Mouse (Mus musculus): ENCODE data around the gene Cfl1. TPM values are rescaled to one million over a fixed set of nuclear protein-coding genes. Genes with fewer than 3 reads are reported as not detected.

Cfl1 gene
- 1,335 and 1,444 TPM in 2 replicates for polyA plus RNA-seq (2012; rRNA removed)

DNA sequence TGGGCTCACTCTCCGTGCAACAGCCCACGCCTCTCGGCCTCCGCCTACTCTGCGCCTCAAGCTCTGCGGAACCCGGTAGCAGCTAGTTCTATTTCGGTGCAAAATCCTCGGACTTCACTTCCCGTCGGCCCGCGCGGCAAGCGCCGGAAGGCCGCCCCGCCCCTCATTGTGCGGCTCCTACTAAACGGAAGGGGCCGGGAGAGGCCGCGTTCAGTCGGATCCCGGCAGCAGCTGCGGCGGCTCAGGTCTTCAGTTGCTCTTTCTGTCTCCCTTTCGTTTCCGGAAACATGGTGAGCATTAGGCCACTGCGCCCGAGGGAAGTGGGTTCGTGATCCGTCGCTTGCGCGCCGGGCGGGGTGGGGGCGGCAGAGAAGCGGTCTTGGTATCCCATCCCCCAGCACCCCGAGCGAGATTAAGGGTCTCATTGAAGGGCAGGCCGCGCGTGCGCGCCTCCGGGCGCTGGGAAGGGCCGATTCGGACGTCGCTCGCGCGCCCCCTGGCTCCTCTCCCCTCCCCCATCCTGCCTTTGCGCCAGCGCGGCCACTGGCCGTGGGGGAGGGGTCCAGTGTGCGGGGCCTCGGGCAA lies at the start of gene Cfl1:
Gene Cfl1 (plus strand): TSS at position 143 of the 585 bp plus-strand sequence.
- peak; percentile 92 to 97 for DNase-seq (ENCODE audit: extremely low spot score in 1 of 2, low spot score in 1 of 2)

DNA sequence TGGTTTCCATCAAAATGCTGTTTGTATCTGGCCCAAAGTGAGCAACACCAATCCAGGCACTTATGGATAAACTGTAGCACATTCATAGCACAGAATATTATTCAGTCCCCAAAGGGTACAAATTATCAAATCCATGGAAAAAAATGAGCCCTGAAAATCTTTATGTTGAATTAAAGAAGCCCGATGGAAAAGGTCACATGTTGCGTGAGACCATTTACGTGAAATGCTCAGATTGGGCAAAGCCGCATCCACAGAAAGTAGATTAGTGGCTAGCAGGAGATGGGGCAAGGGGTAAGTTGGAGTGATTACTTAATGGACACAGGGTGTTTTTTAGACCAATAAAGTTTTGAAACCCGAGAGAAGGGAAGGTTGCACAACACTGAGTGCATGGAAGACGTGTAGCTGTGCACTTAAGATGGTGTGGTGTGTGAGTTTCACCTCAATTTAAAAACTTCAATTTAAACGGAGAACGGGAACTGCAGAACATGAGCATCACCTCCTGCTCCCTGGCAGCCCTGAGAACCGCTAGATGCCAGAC lies 45.8 kb upstream of the Cfl1 start:
- no peak for DNase-seq (ENCODE audit: extremely low spot score in 1 of 2, low spot score in 1 of 2)

GRCm38 (mm10) chr19:5444954-5445353 lies 45.3 kb upstream of the Cfl1 start:
- no peak for DNase-seq (ENCODE audit: extremely low spot score in 1 of 2, low spot score in 1 of 2)

DNA sequence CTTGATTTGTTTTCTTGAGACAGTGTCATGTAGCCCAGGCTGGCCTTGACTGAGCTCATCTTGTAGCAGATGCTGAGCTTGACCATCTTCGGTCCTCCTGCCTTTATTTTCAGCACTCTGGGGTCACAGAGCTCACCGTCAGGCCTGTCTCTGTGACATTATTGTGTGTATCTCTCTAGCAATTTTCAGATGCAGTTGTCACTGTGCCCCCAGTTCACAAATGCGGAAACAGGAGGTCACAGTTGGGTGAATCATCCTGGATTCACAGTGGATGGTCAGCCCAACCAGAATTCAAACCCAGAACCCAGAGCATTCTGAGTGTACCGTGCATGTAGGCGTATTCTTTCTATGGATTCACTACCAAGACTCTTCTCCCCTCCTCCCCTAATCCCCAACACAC lies 44.5 kb upstream of the Cfl1 start:
- DNase-seq (ENCODE audit: extremely low spot score in 1 of 2, low spot score in 1 of 2) = no peak

DNA sequence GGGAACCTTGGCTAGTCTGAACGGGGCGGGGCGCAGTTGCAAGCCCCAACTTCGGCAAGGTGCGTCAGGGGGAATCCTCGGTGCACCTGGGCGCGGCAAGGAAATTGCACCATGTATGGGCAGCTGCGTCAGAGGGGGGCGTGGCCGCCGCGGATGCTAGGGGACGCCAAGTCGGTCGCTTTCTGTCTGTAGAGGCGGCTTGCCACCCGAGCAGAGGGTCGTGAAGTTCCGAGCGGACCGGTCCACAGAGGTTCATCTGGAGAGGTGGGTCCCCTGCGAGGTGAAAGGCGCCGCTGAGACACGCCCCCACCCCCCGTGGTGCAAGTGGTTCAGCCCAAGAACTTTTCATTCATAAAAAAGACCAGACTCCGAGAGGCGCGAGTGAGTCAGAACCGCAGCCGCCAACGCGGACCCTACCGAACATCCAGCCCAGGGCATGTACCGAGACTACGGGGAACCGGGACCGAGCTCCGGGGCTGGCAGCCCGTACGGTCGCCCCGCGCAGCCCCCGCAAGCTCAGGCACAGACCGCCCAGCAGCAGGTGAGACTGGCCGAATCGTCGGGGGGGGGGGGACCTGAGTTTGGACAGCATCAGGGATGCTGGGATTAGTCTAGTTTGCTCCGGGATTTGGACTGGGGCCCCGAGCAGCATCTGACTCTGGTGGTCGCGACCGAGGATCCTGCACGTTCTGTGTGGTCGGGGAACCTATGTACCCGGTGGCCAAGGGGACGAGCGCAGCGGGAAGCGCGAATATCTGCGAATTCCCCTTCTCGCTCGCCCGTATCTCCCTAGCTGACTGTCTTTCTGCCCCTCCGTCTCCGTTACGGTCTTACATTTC lies 42.5 kb upstream of the Cfl1 start, which contains the start of gene Fosl1:
Gene Fosl1 (plus strand): TSS at position 33 of the 839 bp plus-strand sequence.
- DNase-seq (ENCODE audit: extremely low spot score in 1 of 2, low spot score in 1 of 2) = peak in 1 of 2 experiments; percentile 78

GRCm38 (mm10) chr19:5448354-5449150 lies 41.7 kb upstream of the Cfl1 start:
- no peak for DNase-seq (ENCODE audit: extremely low spot score in 1 of 2, low spot score in 1 of 2)

DNA sequence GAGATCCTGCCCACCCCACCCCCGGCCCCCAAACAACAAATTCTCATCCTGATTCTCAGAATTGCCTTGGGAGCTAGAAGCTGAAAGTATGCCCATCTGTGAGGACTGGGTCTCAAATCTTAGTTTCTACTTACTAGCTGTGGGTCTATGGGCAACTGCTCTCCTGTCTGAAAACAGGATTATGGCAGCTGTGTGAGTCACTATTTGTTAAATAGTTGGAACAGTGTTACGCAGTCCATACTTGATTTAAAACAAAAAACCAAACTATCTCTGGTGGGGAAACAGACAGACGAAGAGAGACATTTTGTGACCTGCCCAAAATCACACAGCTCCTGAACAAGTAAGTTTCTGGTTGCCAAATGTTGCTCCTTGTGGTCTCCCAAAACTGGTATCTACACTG lies 40.6 kb upstream of the Cfl1 start:
- no peak for DNase-seq (ENCODE audit: extremely low spot score in 1 of 2, low spot score in 1 of 2)

DNA sequence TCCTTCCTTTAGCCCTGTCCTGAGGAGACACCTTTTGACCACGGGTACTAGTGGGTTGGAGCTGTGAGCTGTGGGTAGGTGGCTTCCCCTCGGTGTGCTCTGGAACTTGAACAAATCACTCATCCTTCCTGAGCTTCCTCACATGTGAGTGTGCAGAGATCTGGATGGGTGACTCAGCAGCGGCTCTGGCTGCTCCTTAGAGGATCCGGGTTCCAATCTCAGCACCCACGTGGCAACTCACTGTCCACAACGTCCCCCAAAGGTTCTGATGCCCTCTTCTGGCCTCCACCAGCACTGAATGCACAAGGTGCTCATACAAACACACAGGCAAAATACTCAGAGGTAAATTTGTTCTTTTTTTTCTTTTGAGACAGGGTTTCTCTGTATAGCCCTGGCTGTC lies 38.5 kb upstream of the Cfl1 start:
- DNase-seq (ENCODE audit: extremely low spot score in 1 of 2, low spot score in 1 of 2) = no peak

GRCm38 (mm10) chr19:5455037-5455436 lies 35.2 kb upstream of the Cfl1 start:
- DNase-seq (ENCODE audit: extremely low spot score in 1 of 2, low spot score in 1 of 2) = no peak

DNA sequence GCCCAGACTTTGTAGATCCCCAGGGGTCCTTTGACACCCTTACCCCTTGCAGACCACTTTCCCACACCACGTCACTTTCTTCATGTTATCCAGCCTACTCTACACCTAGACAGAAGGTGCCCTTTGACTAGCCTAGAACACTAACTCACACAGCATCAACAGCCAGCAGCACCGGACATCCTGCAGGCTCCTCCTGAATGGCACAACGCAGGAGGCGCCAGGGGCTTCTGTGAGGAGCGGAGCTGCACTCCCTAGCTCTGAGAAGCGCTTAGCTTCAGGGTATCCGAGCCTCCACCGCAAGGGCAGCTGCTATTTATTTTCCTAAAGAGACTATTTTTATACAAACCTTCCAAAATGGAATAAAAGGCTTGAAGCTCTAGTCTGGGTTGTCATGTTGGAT lies 34.7 kb upstream of the Cfl1 start:
- no peak for DNase-seq (ENCODE audit: extremely low spot score in 1 of 2, low spot score in 1 of 2)

DNA sequence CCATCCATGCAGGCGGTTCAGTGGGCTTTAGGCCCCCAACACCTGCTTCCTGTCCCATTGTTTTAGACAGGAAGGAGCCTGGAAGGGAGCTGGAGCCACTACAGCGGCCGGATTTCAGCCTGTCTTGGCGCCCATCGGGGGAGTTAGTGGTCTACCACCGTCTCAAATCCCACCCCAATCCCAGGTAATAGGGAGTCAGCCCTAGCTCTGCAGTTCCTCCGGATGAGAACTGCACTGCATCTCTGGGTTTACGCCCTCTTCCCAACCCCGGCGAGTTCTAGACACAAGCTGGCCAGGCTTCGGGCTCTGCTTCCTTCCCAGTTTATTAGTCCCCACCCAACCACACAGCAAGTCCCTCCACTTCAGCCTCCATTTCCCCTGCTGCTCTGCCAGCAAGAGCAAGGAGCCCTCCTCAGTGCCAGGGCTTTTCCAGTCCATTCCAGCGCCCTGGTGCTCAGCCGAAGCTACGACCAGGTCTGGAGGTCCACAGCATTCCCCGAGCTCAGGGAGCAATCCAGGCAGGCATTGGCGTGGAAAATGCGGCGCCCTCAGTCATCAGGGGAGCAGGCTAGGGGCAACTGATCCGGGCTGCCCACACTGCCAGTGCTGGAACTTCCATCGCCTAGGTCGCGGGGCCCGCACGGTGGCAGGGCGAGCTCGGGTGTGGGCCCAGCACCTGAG lies 33.9 kb upstream of the Cfl1 start:
- DNase-seq (ENCODE audit: extremely low spot score in 1 of 2, low spot score in 1 of 2) = no peak

- DNase-seq (ENCODE audit: extremely low spot score in 1 of 2, low spot score in 1 of 2) = peak; percentile 93 to 97
Observed at GRCm38 (mm10) chr19:5456922-5457745, 33.1 kb upstream of the Cfl1 start.

DNA sequence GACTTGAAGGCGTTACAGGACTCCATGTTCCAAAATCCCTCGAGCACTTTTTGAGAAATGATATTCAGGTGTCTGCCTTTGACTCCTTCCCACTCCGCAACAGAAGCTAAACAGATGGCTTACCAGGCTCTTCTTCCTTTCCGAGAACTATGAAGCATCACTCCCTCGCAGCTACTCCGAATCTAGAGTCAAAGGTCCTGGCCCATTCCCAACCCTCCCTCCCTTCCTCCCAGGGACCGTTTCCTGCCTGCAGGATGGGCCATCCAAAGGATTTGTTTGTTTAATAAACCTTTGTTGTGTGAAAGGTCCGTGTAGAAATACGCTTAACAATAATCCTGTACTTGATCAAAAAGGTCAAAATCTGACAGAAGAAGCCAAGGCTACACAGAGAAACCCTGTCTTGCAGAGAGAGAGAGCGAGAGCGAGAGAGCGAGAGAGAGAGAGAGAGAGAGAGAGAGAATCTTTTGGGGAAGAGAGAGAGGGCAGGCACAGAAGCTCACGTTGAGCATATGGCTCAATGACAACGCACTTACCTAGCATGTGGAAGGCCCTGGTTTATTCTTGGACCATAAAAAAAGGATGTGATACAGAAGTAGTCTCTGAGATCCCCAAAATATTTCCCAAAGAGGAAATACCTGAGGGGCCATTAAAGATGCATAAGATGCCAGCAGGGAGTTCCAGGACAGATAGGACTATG lies 32.4 kb upstream of the Cfl1 start, which contains the start of gene Ccdc85b:
Gene Ccdc85b (minus strand): TSS at position 149 of the 697 bp plus-strand sequence.
- DNase-seq (ENCODE audit: extremely low spot score in 1 of 2, low spot score in 1 of 2) = no peak

- peak in 1 of 2 experiments; percentile 69 for DNase-seq (ENCODE audit: extremely low spot score in 1 of 2, low spot score in 1 of 2)
Observed at GRCm38 (mm10) chr19:5459019-5459418, 31.2 kb upstream of the Cfl1 start.

GRCm38 (mm10) chr19:5459896-5460295 lies 30.4 kb upstream of the Cfl1 start:
- peak in 1 of 2 experiments; percentile 49 for DNase-seq (ENCODE audit: extremely low spot score in 1 of 2, low spot score in 1 of 2)

DNA sequence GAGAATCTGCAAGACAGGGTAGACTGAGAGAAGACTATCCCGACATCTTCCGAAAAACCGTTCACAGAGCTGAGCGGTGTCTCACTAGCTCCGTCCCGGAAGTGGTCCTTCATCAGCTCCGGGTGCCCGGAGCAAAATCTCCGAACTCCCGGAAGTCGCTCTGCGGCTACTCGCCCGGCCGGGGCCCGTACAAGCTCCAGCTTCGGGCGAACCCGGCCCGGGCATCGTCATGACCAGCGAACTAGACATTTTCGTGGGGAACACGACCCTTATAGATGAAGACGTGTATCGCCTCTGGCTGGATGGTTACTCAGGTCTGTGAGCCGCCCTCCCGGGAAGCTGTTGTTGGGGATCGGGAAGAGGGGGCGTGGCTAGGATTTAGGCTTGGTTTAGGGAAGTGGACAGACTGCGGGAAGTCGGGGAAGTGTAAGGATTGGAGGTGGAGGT lies 29.8 kb upstream of the Cfl1 start, which contains the start of gene Fibp:
Gene Fibp (plus strand): TSS at position 151 of the 447 bp plus-strand sequence.
- DNase-seq (ENCODE audit: extremely low spot score in 1 of 2, low spot score in 1 of 2) = peak; percentile 60 to 91

DNA sequence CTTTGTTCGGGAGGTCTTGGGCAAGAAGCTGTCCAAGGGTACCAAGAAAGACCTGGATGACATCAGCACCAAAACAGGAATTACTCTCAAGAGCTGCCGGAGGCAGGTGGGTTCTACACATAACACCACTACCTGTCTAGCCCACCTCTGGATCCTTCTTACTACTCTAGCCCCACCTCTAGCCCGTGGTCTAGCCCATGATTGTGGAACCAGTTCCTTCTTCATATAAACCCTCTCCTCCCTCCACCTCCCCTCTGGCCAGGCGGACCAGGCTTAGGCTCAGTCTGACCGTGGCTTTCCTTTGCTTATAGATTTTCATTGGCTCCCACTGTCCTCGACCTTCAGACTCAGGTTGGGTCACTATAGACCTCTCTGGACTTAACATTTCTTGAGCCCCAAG lies 28.8 kb upstream of the Cfl1 start:
- DNase-seq (ENCODE audit: extremely low spot score in 1 of 2, low spot score in 1 of 2) = no peak

DNA sequence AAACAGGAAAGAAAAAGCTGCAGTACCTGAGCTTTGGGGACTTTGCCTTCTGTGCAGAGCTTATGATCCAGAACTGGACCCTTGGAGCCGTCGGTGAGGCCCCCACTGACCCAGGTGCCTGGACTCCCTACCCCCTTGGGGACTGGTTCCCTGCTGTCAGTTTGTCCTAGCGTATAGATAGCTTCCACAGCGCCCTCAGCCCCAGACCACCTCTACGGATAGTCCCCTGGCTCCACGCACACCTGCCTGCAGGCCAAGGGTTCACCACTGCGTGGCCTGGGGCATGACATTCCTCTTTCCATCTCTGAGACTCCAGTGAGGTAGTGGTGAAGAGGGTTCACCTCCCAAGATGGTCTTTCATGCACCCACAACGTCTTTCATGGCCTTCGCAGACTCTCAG lies 27.0 kb upstream of the Cfl1 start:
- no peak for DNase-seq (ENCODE audit: extremely low spot score in 1 of 2, low spot score in 1 of 2)
